Comparison of ENCODE assay signal across 24 mouse cellular contexts in genomic region chr2:38161484-38161883, GRCm38 (mm10).
DNase-seq lines count a peak whose midpoint lies in the region; ATAC-seq and TF ChIP-seq lines count a peak whose summit lies in the region.
"Had no signal": no experiment of that assay in that cellular context is flagged by ENCODE, and none has a peak within 500 bp of the region (broad histone marks: within the 10 kb centered on the region; RNA-seq: fewer than 3 reads in every experiment).

No protein-coding gene starts in this region.

- peak; percentile 75 for DNase-seq in midbrain, embryonic 11.5 days (ENCODE audit: low spot score, missing footprints)
- no peak for DNase-seq in midbrain, postnatal 0 days (ENCODE audit: low spot score)
- peak; percentile 59 for DNase-seq in liver, embryonic 13.5 days
- DNase-seq in layer of hippocampus, postnatal 10 days (ENCODE audit: low spot score in 2 of 2): no peak
- no peak for DNase-seq in lung, postnatal 10 days
- DNase-seq: adrenal gland, postnatal 14 days; cerebellum, adult 2 months; cerebellum, postnatal 25 days; embryo, embryonic 11 days; gastrocnemius, postnatal 10 days; kidney, adult 18-20 months; layer of hippocampus, adult 9-11 months; lung, adult 2 months; right cerebral cortex, postnatal 14 days had no signal

- no peak overlapping the region for H3K9ac ChIP-seq in midbrain, embryonic 11.5 days (ENCODE audit: low read length)
- H3K9ac ChIP-seq in midbrain, postnatal 0 days (replicated peaks; ENCODE audit: low read length, poor library complexity, severe bottlenecking): no peak overlapping the region
- peak overlapping the region; percentile 20; the same call in 1 of the 2 replicates for H3K9ac ChIP-seq in liver, embryonic 13.5 days
- H3K9ac ChIP-seq: embryonic facial prominence, embryonic 13.5 days; forebrain, embryonic 15.5 days; hindbrain, embryonic 12.5 days had no signal

- no peak overlapping the region for H3K27ac ChIP-seq in midbrain, embryonic 11.5 days (ENCODE audit: low read depth, low read length)
- no peak overlapping the region for H3K27ac ChIP-seq in midbrain, postnatal 0 days (ENCODE audit: low read depth, low read length)
- H3K27ac ChIP-seq in liver, embryonic 13.5 days: peak overlapping the region; percentile 89
- H3K27ac ChIP-seq: embryonic facial prominence, embryonic 13.5 days; forebrain, embryonic 15.5 days; heart, embryonic 10.5 days; hindbrain, embryonic 12.5 days; midbrain, embryonic 10.5 days; stomach, postnatal 0 days had no signal

- H3K27me3 ChIP-seq in midbrain, embryonic 11.5 days (ENCODE audit: control insufficient read depth, insufficient read depth, low read length): peaks cover 2% of the 10 kb centered on the region; the same call in 1 of the 2 replicates
- H3K27me3 ChIP-seq in midbrain, postnatal 0 days (ENCODE audit: insufficient read depth, low read length): no peaks in the 10 kb centered on the region
- H3K27me3 ChIP-seq in liver, embryonic 13.5 days: no peaks in the 10 kb centered on the region
- H3K27me3 ChIP-seq: embryonic facial prominence, embryonic 13.5 days; forebrain, embryonic 15.5 days; hindbrain, embryonic 12.5 days had no signal

- 74% methylated on average over 1 of the region's 1 CpGs for WGBS in midbrain, embryonic 11.5 days
- 92% methylated on average over 1 of the region's 1 CpGs for WGBS in midbrain, postnatal 0 days
- 50% methylated on average over 1 of the region's 1 CpGs for WGBS in liver, embryonic 13.5 days (ENCODE audit: insufficient replicate concordance)

- H3K4me1 ChIP-seq in midbrain, embryonic 11.5 days (ENCODE audit: control insufficient read depth, insufficient read depth, low read length): peaks cover 13% of the 10 kb centered on the region
- H3K4me1 ChIP-seq in midbrain, postnatal 0 days (ENCODE audit: insufficient read depth, low read length): no peaks in the 10 kb centered on the region
- peaks cover 46% of the 10 kb centered on the region for H3K4me1 ChIP-seq in liver, embryonic 13.5 days (replicated peaks)
- H3K4me1 ChIP-seq: embryonic facial prominence, embryonic 13.5 days had no signal

- TF ChIP-seq CTCF in midbrain, postnatal 0 days (IDR thresholded peaks at IDR 0.05): no peak

- H3K4me3 ChIP-seq in midbrain, embryonic 11.5 days (ENCODE audit: low read depth, low read length): no peak overlapping the region
- H3K4me3 ChIP-seq in midbrain, postnatal 0 days (ENCODE audit: low read depth, low read length): no peak overlapping the region
- no peak overlapping the region for H3K4me3 ChIP-seq in liver, embryonic 13.5 days (replicated peaks)
- H3K4me3 ChIP-seq: embryonic facial prominence, embryonic 13.5 days; forebrain, embryonic 15.5 days; heart, embryonic 10.5 days; hindbrain, embryonic 12.5 days; midbrain, embryonic 10.5 days had no signal

- no peak overlapping the region for H3K4me2 ChIP-seq in midbrain, embryonic 11.5 days
- no peak overlapping the region for H3K4me2 ChIP-seq in midbrain, postnatal 0 days (ENCODE audit: low read depth, low read length, poor library complexity, severe bottlenecking)
- no peak overlapping the region for H3K4me2 ChIP-seq in liver, embryonic 13.5 days
- H3K4me2 ChIP-seq: embryonic facial prominence, embryonic 13.5 days; forebrain, embryonic 15.5 days; hindbrain, embryonic 12.5 days had no signal

- ATAC-seq in midbrain, embryonic 11.5 days (ENCODE audit: low FRiP score): no peak
- no peak for ATAC-seq in midbrain, postnatal 0 days (ENCODE audit: low FRiP score)
- peak; percentile 77 for ATAC-seq in erythroblast, adult 5-6 weeks (replicated peaks; ENCODE audit: low FRiP score, poor library complexity, severe bottlenecking)
- ATAC-seq in liver, embryonic 13.5 days (ENCODE audit: low read depth): peak; percentile 96
- ATAC-seq in megakaryocyte-erythroid progenitor cell, adult 5-6 weeks (replicated peaks; ENCODE audit: low FRiP score, low TSS enrichment, poor library complexity, severe bottlenecking): peak; percentile 87
- no peak for ATAC-seq in cerebellum, adult (ENCODE audit: insufficient number of reproducible peaks, low FRiP score, low TSS enrichment)
- ATAC-seq: activated CD4-positive, CD25-positive, alpha-beta regulatory T cell, adult 4 months; forebrain, embryonic 15.5 days had no signal

- no peaks in the 10 kb centered on the region for H3K36me3 ChIP-seq in midbrain, embryonic 11.5 days (ENCODE audit: control insufficient read depth, insufficient read depth, low read length)
- no peaks in the 10 kb centered on the region for H3K36me3 ChIP-seq in midbrain, postnatal 0 days (ENCODE audit: insufficient read depth, low read length)
- H3K36me3 ChIP-seq in liver, embryonic 13.5 days: no peaks in the 10 kb centered on the region
- H3K36me3 ChIP-seq: embryonic facial prominence, embryonic 13.5 days; forebrain, embryonic 15.5 days; heart, embryonic 10.5 days; hindbrain, embryonic 12.5 days; midbrain, embryonic 10.5 days had no signal

- H3K9me3 ChIP-seq in midbrain, embryonic 11.5 days (ENCODE audit: control insufficient read depth, low read length): no peaks in the 10 kb centered on the region
- H3K9me3 ChIP-seq in midbrain, postnatal 0 days (ENCODE audit: low read length): no peaks in the 10 kb centered on the region
- H3K9me3 ChIP-seq in liver, embryonic 13.5 days (replicated peaks): no peaks in the 10 kb centered on the region
- H3K9me3 ChIP-seq: embryonic facial prominence, embryonic 13.5 days; forebrain, embryonic 15.5 days; heart, embryonic 10.5 days; hindbrain, embryonic 12.5 days; midbrain, embryonic 10.5 days had no signal

Comparison
In these comparisons a context has a peak if more than half of its experiments do, and no peak if none do; other contexts are left out.
1. DNase-seq: peak in midbrain, embryonic 11.5 days (single experiment) and liver, embryonic 13.5 days (single experiment); none in midbrain, postnatal 0 days (single experiment), layer of hippocampus, postnatal 10 days (0 of 2) and lung, postnatal 10 days (single experiment).
2. ATAC-seq: peak in erythroblast, adult 5-6 weeks (single experiment), liver, embryonic 13.5 days (single experiment) and megakaryocyte-erythroid progenitor cell, adult 5-6 weeks (single experiment); none in midbrain, embryonic 11.5 days (single experiment), midbrain, postnatal 0 days (single experiment) and cerebellum, adult (single experiment).